Mouse (Mus musculus): ENCODE data around the gene Slc29a1. TPM values are rescaled to one million over a fixed set of nuclear protein-coding genes. Genes with fewer than 3 reads are reported as not detected.

The Slc29a1 gene
- polyA plus RNA-seq, 2 experiments from 2014 or later, result 82.3 to 85.3 TPM

DNA sequence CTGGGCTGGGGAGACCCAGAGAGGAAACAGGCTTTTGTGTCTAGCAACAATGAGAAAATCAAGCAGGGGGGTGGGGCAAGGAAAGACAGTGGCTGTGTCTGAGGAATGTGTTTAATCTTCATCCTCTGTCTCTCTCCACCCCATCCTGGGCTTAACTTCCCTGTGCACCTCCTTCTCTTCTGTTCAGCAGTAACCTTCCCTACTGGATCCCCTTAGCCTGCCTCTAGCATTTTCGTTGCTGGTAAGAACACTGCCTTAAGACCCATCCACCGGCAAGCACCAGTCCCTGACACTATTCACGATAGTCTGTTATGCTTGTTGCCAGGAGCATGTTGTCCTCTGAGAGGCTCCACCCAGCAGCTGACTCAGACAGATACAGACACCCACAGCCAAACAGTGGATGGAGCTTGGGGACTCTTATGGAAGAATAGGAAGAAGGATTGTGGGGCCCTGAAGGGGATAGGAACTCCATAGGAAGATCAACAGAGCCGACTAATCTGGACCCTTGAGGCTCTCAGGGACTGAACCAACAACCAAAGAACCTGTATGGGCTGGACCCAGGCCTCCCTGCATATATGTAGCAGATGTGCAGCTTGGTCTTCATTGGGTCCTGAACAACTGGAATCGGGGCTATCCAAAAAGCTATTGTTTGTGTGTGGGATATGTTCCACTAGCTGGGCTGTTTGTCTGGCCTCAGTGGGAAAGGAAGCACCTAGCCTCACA is 10.9 kb upstream of the Slc29a1 start:
- no peak for ATAC-seq

GRCm38 (mm10) chr17:45608396-45608795 is 9.0 kb upstream of the Slc29a1 start:
- no peak for ATAC-seq

GRCm38 (mm10) chr17:45606992-45607879 is 7.8 kb upstream of the Slc29a1 start:
- ATAC-seq, result no peak

DNA sequence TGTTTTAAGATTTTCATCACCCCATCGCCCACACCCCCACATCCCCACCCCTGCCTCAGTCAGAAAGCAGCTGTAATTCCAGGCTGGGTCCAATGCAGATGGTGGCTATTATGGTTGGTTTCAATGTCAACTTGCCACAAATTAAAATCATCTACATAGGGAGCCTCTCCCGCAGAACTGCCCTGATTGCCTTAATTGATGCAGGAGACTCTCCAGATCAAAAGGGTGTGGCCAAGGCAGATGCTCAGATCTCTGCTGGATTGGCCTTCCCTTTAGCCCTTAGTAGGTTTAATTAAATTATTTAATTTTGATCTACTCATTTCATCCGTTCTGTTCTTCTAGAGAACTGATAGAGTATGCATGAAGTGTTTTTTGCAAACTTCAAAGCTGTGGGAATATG is 3.6 kb upstream of the Slc29a1 start:
- no peak for ATAC-seq

GRCm38 (mm10) chr17:45601877-45602304 is 2.5 kb upstream of the Slc29a1 start, which contains the start of gene Mymx:
Gene Mymx (minus strand): TSS chr17:45602102.
- ATAC-seq, result no peak

DNA sequence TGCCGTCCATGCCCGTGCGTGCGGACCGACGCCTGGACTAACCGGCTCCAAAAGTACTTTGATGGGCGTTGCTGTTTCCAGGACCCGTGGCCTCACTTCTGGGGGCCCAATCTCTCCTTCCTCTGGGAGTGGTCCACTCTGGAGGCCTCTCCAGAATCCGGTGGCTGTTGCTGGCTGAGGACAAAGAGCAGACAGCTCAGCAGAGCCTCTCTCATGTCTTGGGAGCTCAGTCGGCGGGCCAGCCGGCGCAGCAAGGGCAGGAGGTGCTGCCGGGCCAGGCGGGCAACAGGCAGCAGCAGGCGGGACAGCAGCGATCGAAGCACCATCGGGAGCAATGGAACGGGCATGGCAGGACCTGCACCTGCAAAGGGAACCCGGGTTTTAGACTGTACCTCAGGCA is 1.9 kb upstream of the Slc29a1 start:
- ATAC-seq, result no peak

GRCm38 (mm10) chr17:45600267-45600666 is 861 bp upstream of the Slc29a1 start:
- no peak for ATAC-seq

DNA sequence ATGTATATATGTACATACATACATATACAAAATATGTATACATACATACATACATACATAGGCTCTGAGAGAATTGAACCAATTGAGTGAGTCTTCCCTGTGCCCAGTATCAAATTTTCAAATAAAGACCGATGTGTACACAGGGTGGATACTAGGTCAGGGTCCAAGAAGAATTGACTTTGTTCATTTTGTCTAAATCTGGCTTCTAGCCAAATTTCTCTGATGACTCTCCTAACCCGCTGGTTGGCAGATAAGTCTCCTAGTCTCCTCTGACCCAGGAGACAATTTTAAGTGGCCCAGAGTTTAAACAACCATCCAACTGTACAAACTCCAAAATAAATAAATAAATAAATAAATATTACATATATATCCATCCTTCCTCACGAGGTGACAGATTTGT is 515 bp downstream of the Slc29a1 start:
- ATAC-seq, result no peak

GRCm38 (mm10) chr17:45598376-45598775 is 1.0 kb downstream of the Slc29a1 start:
- ATAC-seq, result no peak

DNA sequence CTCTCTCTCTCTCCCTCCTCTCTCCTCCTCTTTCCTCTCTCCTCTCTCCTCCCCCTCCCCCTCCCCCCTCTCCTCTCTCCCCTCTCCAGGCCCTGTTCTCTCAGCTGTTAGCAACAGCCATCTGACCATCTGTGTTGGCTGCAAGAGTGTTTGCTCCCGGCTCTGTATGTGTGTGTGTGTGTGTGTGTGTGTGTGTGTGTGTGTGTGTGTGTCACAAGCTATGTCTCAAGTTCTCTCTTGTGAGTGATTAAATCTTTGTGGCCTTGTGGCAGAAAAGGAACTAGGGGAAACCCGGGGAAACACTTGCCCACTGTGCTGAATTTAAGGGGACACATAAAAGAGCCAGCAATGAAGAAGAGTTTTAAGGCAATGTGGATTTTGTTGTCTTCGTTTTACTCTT is 1.6 kb downstream of the Slc29a1 start:
- ATAC-seq, result no peak

GRCm38 (mm10) chr17:45596631-45597396 is 2.6 kb downstream of the Slc29a1 start:
- ATAC-seq, result no peak

- ATAC-seq, result no peak
Measured at GRCm38 (mm10) chr17:45595736-45596390, 3.5 kb downstream of the Slc29a1 start.

GRCm38 (mm10) chr17:45594881-45595735 is 4.3 kb downstream of the Slc29a1 start:
- peak; percentile 77 for ATAC-seq

DNA sequence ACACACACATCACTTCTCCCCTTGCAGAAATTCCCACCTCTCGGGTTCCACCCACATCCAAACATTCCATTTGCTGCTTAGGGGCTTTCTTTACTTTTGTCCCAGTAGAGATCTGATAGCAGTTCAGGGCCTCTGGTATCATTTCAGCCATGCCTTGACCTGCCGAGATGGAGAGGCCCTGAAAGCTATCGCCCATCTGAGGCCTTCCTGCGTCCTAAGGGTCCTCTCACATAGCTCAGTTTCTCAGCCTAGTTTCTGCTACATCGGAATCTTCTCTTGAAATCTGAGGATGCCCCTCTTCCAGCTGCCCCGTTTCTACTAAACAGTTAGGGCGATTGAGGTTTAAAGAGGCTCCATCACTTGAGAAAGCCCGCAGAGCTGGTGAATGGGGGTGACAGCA is 5.2 kb downstream of the Slc29a1 start:
- ATAC-seq, result no peak

- ATAC-seq, result no peak
Measured at GRCm38 (mm10) chr17:45593479-45593878, 5.9 kb downstream of the Slc29a1 start.

DNA sequence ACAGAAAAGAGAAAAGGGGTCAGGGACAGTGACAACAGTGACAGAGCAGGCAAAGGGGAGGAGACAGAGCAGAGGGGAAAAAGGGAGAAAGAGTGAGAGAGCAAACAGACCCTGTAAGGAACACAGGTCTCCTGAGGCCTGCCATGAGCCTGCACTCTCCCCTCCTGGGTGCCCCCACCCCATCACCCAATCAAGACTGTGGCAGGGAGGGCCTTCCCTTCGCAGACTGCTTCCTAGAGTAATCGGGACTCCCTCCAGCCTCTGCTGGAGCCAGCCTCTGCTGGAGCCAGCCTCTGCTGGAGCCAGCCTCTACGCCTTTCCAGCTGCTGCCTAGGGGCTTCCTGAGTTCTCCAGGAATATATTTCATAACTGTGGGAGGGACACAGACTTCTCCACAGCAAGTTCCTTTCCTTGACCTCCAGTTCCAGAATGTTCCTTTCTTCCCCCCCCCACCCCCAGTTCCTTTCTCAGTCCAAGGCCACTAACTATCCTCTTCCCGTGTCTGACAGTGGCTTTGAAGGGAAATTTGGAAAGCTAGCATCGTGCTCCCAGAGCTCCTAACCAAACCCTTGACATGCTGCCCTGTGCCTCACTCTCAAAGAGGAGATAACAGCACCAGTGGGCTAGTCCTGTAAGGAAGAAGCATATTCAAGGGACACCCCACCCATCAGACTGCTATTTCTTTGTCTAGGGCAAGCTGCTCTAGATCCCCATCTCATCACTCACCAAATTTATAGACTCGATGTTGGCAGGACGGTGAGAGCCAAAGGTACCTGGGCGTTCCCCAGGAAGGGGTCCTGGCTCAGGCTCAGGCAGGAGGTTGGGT is 6.6 kb downstream of the Slc29a1 start:
- no peak for ATAC-seq

DNA sequence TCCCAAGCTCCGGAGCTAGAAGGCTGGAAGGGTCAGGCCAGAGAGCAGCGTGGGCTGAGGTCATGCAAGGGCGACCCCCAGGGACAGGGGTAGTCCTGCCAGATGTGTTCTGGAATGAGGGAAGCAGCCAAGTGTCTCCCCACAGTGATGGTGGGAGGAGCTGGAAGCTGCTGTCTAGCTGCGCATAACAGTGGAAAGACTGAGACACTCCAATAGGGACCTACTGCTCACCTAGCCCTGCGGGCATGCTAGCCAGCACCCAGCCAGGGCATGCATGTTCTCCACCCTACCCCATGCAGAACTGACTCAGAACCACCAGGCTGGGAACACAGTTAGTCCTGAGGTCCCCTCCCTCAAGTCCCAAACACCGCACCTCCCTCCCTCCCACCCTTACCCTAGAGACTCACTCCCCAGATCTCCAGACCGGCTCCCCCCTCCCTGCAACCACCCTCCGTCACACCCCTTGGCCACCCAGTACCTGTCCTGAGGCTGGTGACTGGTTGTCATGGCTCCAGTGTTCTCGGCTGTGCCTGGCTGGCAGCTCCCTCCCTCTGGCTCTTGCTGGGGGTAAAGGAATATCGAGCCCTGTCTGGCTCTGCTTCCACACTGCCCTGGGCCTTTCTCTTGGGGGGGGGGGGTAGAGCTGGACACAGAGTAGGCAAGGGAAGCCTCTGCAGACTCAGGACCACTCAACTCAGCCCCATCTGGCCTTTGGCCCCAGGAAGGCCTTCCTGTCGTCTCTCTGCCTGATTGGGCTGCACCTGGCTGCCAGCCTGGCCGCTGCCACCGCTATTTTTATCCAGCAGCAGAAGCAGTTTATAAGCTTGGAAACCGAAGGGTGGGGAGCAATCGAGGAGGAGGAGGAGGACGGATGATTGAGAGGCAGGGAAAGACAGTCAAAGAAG is 7.5 kb downstream of the Slc29a1 start:
- no peak for ATAC-seq

GRCm38 (mm10) chr17:45590410-45590809 is 9.0 kb downstream of the Slc29a1 start:
- ATAC-seq, result no peak

GRCm38 (mm10) chr17:45589844-45590243 is 9.6 kb downstream of the Slc29a1 start:
- no peak for ATAC-seq
